Mouse (Mus musculus): ENCODE measurements around the gene Rfesd. TPM values are rescaled to one million over a fixed set of nuclear protein-coding genes. Genes with fewer than 3 reads are reported as not detected.

The Rfesd gene
- 21.9 and 23.4 TPM in 2 replicates for polyA plus RNA-seq (2014; fragmentation: Nextera tagmentation; extraction: Ambion mirVana)

- WGBS, result 1% methylated on average over 50 of the region's 50 CpGs
- peak within 1 kb of the TSS; percentile 74 for H3K4me3 ChIP-seq (ENCODE audit: low read depth, low read length)
- no peaks in the 10 kb centered on the region for H3K27me3 ChIP-seq (ENCODE audit: control insufficient read depth, insufficient read depth, low read length)
- peak within 1 kb of the TSS; percentile 72 for H3K4me2 ChIP-seq (ENCODE audit: low read depth, low read length)
- no peaks in the 10 kb centered on the region for H3K4me1 ChIP-seq (ENCODE audit: control insufficient read depth, insufficient read depth, low read length)
- H3K9me3 ChIP-seq (replicated peaks; ENCODE audit: control insufficient read depth, low read length), result no peaks in the 10 kb centered on the region
- peak; percentile 100 for ATAC-seq (replicated peaks; ENCODE audit: insufficient number of reproducible peaks, low FRiP score, low TSS enrichment, low read depth)
- no peaks in the 10 kb centered on the region for H3K36me3 ChIP-seq (replicated peaks; ENCODE audit: control insufficient read depth, insufficient read depth, low read depth, low read length)
- peak within 1 kb of the TSS; percentile 85 for H3K27ac ChIP-seq (replicated peaks; ENCODE audit: low read depth, low read length)
- H3K9ac ChIP-seq (replicated peaks; ENCODE audit: low read length), result peak within 1 kb of the TSS; percentile 94
- peak; percentile 99 for DNase-seq (ENCODE audit: low spot score)
These were observed at the start of gene Rfesd for GRCm38 (mm10) chr13:76017974-76018843. Gene Rfesd (minus strand): TSS chr13:76018719.

- H3K27ac ChIP-seq (replicated peaks; ENCODE audit: low read depth, low read length), result no peak overlapping the region
- H3K4me2 ChIP-seq (ENCODE audit: low read depth, low read length), result no peak overlapping the region
- DNase-seq (ENCODE audit: low spot score) (peak; percentile 36), ATAC-seq (replicated peaks; ENCODE audit: insufficient number of reproducible peaks, low FRiP score, low TSS enrichment, low read depth) (peak; percentile 91)
- 70% methylated on average over 13 of the region's 13 CpGs for WGBS
- no peaks in the 10 kb centered on the region for H3K27me3 ChIP-seq (ENCODE audit: control insufficient read depth, insufficient read depth, low read length)
- no peak overlapping the region for H3K9ac ChIP-seq (replicated peaks; ENCODE audit: low read length)
- H3K4me1 ChIP-seq (ENCODE audit: control insufficient read depth, insufficient read depth, low read length), result no peaks in the 10 kb centered on the region
- no peaks in the 10 kb centered on the region for H3K36me3 ChIP-seq (replicated peaks; ENCODE audit: control insufficient read depth, insufficient read depth, low read depth, low read length)
- no peak overlapping the region for H3K4me3 ChIP-seq (ENCODE audit: low read depth, low read length)
- H3K9me3 ChIP-seq (replicated peaks; ENCODE audit: control insufficient read depth, low read length), result no peaks in the 10 kb centered on the region
These were observed 45.9 kb upstream of the Rfesd start for GRCm38 (mm10) chr13:76064363-76064945.

DNA sequence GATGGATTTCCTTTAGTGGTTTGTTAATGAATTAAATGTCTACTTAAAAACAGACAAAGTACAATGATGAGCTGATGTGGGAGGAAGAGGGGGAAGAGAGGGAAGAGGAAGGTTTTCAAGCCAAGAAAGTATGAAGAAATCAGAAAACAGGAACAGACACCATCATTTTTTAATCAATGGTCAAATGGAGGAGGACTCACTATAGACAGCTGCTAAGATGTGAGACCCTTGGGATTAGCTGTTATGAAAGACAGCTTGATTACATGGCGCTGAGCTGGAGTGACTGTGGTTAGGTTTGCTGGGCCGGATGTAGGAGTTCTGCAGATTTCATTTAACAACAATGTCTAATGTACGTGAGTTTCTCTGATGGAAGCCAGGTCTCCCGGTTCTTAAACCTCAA lies 45.0 kb upstream of the Rfesd start:
- no peaks in the 10 kb centered on the region for H3K36me3 ChIP-seq (replicated peaks; ENCODE audit: control insufficient read depth, insufficient read depth, low read depth, low read length)
- no peaks in the 10 kb centered on the region for H3K9me3 ChIP-seq (replicated peaks; ENCODE audit: control insufficient read depth, low read length)
- ATAC-seq (replicated peaks; ENCODE audit: insufficient number of reproducible peaks, low FRiP score, low TSS enrichment, low read depth), result no peak
- no peak overlapping the region for H3K27ac ChIP-seq (replicated peaks; ENCODE audit: low read depth, low read length)
- 86% methylated on average over 4 of the region's 4 CpGs for WGBS
- H3K4me3 ChIP-seq (ENCODE audit: low read depth, low read length), result no peak overlapping the region
- H3K4me1 ChIP-seq (ENCODE audit: control insufficient read depth, insufficient read depth, low read length), result no peaks in the 10 kb centered on the region
- no peak overlapping the region for H3K9ac ChIP-seq (replicated peaks; ENCODE audit: low read length)
- DNase-seq (ENCODE audit: low spot score), result no peak
- no peak overlapping the region for H3K4me2 ChIP-seq (ENCODE audit: low read depth, low read length)
- no peaks in the 10 kb centered on the region for H3K27me3 ChIP-seq (ENCODE audit: control insufficient read depth, insufficient read depth, low read length)

- Histone ChIP-seq H3K4me1 (ENCODE audit: control insufficient read depth, insufficient read depth, low read length) (no peaks in the 10 kb centered on the region), H3K27me3 (ENCODE audit: control insufficient read depth, insufficient read depth, low read length) (0 out of 2 replicates have a peak, but pooled peaks cover under 1% of the 10 kb centered on the region), H3K36me3 (replicated peaks; ENCODE audit: control insufficient read depth, insufficient read depth, low read depth, low read length) (no peaks in the 10 kb centered on the region), H3K9me3 (replicated peaks; ENCODE audit: control insufficient read depth, low read length) (no peaks in the 10 kb centered on the region), H3K9ac (replicated peaks; ENCODE audit: low read length) (no peak overlapping the region), H3K27ac (replicated peaks; ENCODE audit: low read depth, low read length) (no peak overlapping the region), H3K4me2 (ENCODE audit: low read depth, low read length) (no peak overlapping the region), H3K4me3 (ENCODE audit: low read depth, low read length) (no peak overlapping the region)
- no peak for ATAC-seq (replicated peaks; ENCODE audit: insufficient number of reproducible peaks, low FRiP score, low TSS enrichment, low read depth)
- DNase-seq (ENCODE audit: low spot score), result no peak
- 90% methylated on average over 3 of the region's 3 CpGs for WGBS
These were observed 44.0 kb upstream of the Rfesd start for GRCm38 (mm10) chr13:76062569-76062968.

DNA sequence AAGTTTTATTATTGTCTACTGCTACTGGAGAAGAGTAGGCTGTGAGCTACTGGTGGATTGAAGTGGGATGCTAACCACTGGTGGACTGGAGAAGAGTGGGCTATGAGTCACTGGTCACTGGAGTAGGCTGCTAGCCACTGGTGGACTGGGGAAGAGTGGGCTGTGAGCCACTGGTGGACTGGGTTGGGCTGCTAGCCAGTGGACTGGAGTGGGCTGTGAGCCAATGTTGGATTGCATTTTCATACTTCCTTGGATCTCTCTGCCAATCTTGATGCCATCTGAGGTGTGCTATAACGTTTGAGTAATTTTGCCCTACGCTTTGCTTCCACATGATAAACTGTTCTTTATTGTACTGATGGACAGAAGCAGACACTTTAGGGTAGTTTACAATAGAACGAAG lies 43.6 kb upstream of the Rfesd start:
- no peak overlapping the region for H3K27ac ChIP-seq (replicated peaks; ENCODE audit: low read depth, low read length)
- no peaks in the 10 kb centered on the region for H3K9me3 ChIP-seq (replicated peaks; ENCODE audit: control insufficient read depth, low read length)
- no peaks in the 10 kb centered on the region for H3K36me3 ChIP-seq (replicated peaks; ENCODE audit: control insufficient read depth, insufficient read depth, low read depth, low read length)
- H3K9ac ChIP-seq (replicated peaks; ENCODE audit: low read length), result no peak overlapping the region
- 87% methylated on average over 3 of the region's 3 CpGs for WGBS
- H3K4me3 ChIP-seq (ENCODE audit: low read depth, low read length), result no peak overlapping the region
- H3K27me3 ChIP-seq (ENCODE audit: control insufficient read depth, insufficient read depth, low read length), result peaks cover 3% of the 10 kb centered on the region; the same call in 1 of the 2 replicates
- no peaks in the 10 kb centered on the region for H3K4me1 ChIP-seq (ENCODE audit: control insufficient read depth, insufficient read depth, low read length)
- ATAC-seq (replicated peaks; ENCODE audit: insufficient number of reproducible peaks, low FRiP score, low TSS enrichment, low read depth), result no peak
- no peak overlapping the region for H3K4me2 ChIP-seq (ENCODE audit: low read depth, low read length)
- DNase-seq (ENCODE audit: low spot score), result no peak

- WGBS, result 88% methylated on average over 4 of the region's 4 CpGs
- Histone ChIP-seq H3K27me3 (ENCODE audit: control insufficient read depth, insufficient read depth, low read length) (peaks cover 22% of the 10 kb centered on the region), H3K9ac (replicated peaks; ENCODE audit: low read length) (no peak overlapping the region), H3K27ac (replicated peaks; ENCODE audit: low read depth, low read length) (no peak overlapping the region), H3K4me3 (ENCODE audit: low read depth, low read length) (no peak overlapping the region), H3K36me3 (replicated peaks; ENCODE audit: control insufficient read depth, insufficient read depth, low read depth, low read length) (no peaks in the 10 kb centered on the region), H3K9me3 (replicated peaks; ENCODE audit: control insufficient read depth, low read length) (no peaks in the 10 kb centered on the region), H3K4me2 (ENCODE audit: low read depth, low read length) (no peak overlapping the region), H3K4me1 (ENCODE audit: control insufficient read depth, insufficient read depth, low read length) (peaks cover 5% of the 10 kb centered on the region; the same call in 1 of the 2 replicates)
- ATAC-seq (replicated peaks; ENCODE audit: insufficient number of reproducible peaks, low FRiP score, low TSS enrichment, low read depth) (no peak), DNase-seq (ENCODE audit: low spot score) (no peak)
These were observed 41.1 kb upstream of the Rfesd start for GRCm38 (mm10) chr13:76059591-76059990.

DNA sequence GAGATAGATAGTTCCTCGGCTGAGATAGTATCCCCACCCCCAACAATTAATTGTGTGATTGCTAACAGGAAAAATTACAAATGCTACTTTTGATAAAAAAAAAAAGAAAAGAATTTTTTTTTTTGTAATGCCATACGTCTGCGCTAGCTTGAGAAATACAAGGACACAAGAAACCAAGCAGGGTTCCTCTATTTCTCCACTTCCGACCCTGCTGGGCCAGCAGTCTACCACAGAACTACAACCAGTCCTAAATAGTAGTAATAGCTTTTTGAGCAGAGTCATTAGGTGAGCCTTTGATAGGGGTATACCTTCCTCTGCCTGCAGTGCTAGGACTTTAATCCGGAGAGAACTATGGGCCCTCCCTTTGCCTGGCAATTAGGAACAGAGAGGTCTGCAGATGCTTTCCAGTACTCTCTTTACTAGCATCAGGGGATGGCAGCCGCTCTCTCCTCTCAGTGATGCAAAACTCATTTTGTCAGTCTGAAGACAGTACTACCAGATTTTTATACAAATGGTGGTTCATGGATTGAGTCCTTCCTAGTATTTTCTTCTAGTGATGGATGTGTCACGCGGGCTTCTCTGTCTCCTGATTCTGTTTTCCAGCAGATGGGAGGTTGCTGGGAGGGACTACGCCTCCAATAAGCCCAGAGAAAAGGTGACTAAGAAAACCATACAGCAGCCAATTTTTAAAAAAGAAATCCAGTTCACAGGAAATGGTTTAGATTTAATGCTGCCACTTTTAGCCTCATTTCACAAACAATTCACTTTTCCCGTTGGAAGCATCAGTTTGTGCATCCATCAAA lies 38.9 kb upstream of the Rfesd start:
- 65% methylated on average over 10 of the region's 10 CpGs for WGBS

More for the DNA sequence above, 38.9 kb upstream of the Rfesd start:
- Histone ChIP-seq H3K27ac (replicated peaks; ENCODE audit: low read depth, low read length) (no peak overlapping the region), H3K27me3 (ENCODE audit: control insufficient read depth, insufficient read depth, low read length) (peaks cover 31% of the 10 kb centered on the region), H3K9ac (replicated peaks; ENCODE audit: low read length) (no peak overlapping the region), H3K4me3 (ENCODE audit: low read depth, low read length) (no peak overlapping the region), H3K9me3 (replicated peaks; ENCODE audit: control insufficient read depth, low read length) (no peaks in the 10 kb centered on the region), H3K4me1 (ENCODE audit: control insufficient read depth, insufficient read depth, low read length) (peaks cover 5% of the 10 kb centered on the region; the same call in 1 of the 2 replicates), H3K36me3 (replicated peaks; ENCODE audit: control insufficient read depth, insufficient read depth, low read depth, low read length) (no peaks in the 10 kb centered on the region), H3K4me2 (ENCODE audit: low read depth, low read length) (no peak overlapping the region)
- ATAC-seq (replicated peaks; ENCODE audit: insufficient number of reproducible peaks, low FRiP score, low TSS enrichment, low read depth) (no peak), DNase-seq (ENCODE audit: low spot score) (no peak)
